In the genomic region with DNA sequence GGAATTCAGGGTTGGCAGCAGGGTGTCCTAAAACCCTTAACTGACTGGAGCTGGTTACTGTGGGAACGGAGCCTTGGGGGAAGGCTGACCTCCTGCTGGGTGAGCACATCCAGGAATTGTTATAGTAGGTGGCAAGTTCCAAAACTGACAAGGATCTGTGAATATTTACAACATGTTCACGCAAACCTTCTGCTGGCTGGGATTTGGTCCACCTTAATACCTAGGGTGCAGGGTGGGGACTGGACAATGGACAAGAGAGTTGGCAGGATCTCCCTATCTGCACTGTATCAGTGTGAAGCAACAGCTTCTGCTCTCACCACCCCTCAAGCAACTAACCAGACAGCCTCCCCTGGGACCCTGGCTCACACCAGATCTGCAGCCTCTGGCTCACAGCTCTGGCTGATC, we compare ENCODE assay signal across 17 mouse cellular contexts. TPM values are rescaled to one million over a fixed set of nuclear protein-coding genes. Genes with fewer than 3 reads are reported as not detected.
DNase-seq lines count a peak whose midpoint lies in the region; ATAC-seq lines count a peak whose summit lies in the region.
"Had no signal": no experiment of that assay in that cellular context is flagged by ENCODE, and none has a peak within 500 bp of the region (broad histone marks: within the 10 kb centered on the region; RNA-seq: fewer than 3 reads in every experiment).

No protein-coding gene starts in this region.

- no peak overlapping the region for H3K27ac ChIP-seq in kidney, embryonic 16.5 days (ENCODE audit: low read length)
- peak overlapping the region; percentile 28; the same call in 1 of the 2 replicates for H3K27ac ChIP-seq in kidney, embryonic 15.5 days
- H3K27ac ChIP-seq in forebrain, embryonic 12.5 days = no peak overlapping the region
- H3K27ac ChIP-seq: embryonic facial prominence, embryonic 13.5 days; kidney, postnatal 0 days had no signal

- ATAC-seq in kidney, embryonic 16.5 days (ENCODE audit: low FRiP score, low TSS enrichment) = no peak
- no peak for ATAC-seq in kidney, embryonic 15.5 days (replicated peaks; ENCODE audit: low FRiP score)
- no peak for ATAC-seq in forebrain, embryonic 12.5 days (ENCODE audit: low FRiP score)
- ATAC-seq: forebrain, embryonic 16.5 days had no signal

- H3K9me3 ChIP-seq in kidney, embryonic 16.5 days (ENCODE audit: low read length) = no peaks in the 10 kb centered on the region
- H3K9me3 ChIP-seq in kidney, embryonic 15.5 days (replicated peaks) = no peaks in the 10 kb centered on the region
- no peaks in the 10 kb centered on the region for H3K9me3 ChIP-seq in forebrain, embryonic 12.5 days
- H3K9me3 ChIP-seq: embryonic facial prominence, embryonic 13.5 days had no signal

- no peaks in the 10 kb centered on the region for H3K36me3 ChIP-seq in kidney, embryonic 16.5 days (ENCODE audit: insufficient read depth, low read length)
- no peaks in the 10 kb centered on the region for H3K36me3 ChIP-seq in kidney, embryonic 15.5 days
- H3K36me3 ChIP-seq in forebrain, embryonic 12.5 days (replicated peaks) = no peaks in the 10 kb centered on the region
- H3K36me3 ChIP-seq: embryonic facial prominence, embryonic 13.5 days had no signal

- WGBS in kidney, embryonic 16.5 days = 32% methylated on average over 2 of the region's 2 CpGs
- WGBS in kidney, embryonic 15.5 days = 28% methylated on average over 2 of the region's 2 CpGs
- WGBS in forebrain, embryonic 12.5 days = 15% methylated on average over 2 of the region's 2 CpGs

- peaks cover 7% of the 10 kb centered on the region for H3K4me1 ChIP-seq in kidney, embryonic 16.5 days (ENCODE audit: insufficient read depth, low read length)
- peaks cover 8% of the 10 kb centered on the region for H3K4me1 ChIP-seq in kidney, embryonic 15.5 days
- peaks cover 13% of the 10 kb centered on the region for H3K4me1 ChIP-seq in forebrain, embryonic 12.5 days

- H3K9ac ChIP-seq in kidney, embryonic 16.5 days (replicated peaks; ENCODE audit: low read length) = no peak overlapping the region
- H3K9ac ChIP-seq in kidney, embryonic 15.5 days = no peak overlapping the region
- no peak overlapping the region for H3K9ac ChIP-seq in forebrain, embryonic 12.5 days
- H3K9ac ChIP-seq: embryonic facial prominence, embryonic 13.5 days had no signal

- DNase-seq in kidney, adult 11 months = peak; percentile 64
- DNase-seq in R1 (ENCODE audit: low read depth, low spot score) = peak; percentile 33
- DNase-seq in gastrocnemius, postnatal 25 days = peak; percentile 48
- no peak for DNase-seq in layer of hippocampus, postnatal 10 days (ENCODE audit: low spot score in 2 of 2)
- DNase-seq: cerebellum, postnatal 25 days; liver; spleen, adult 18-20 months had no signal

- H3K4me2 ChIP-seq in kidney, embryonic 16.5 days (replicated peaks; ENCODE audit: low read depth, low read length) = no peak overlapping the region
- H3K4me2 ChIP-seq in kidney, embryonic 15.5 days = no peak overlapping the region
- no peak overlapping the region for H3K4me2 ChIP-seq in forebrain, embryonic 12.5 days
- H3K4me2 ChIP-seq: embryonic facial prominence, embryonic 13.5 days had no signal

- H3K4me3 ChIP-seq in kidney, embryonic 16.5 days (ENCODE audit: low read length) = no peak overlapping the region
- no peak overlapping the region for H3K4me3 ChIP-seq in kidney, embryonic 15.5 days (replicated peaks)
- no peak overlapping the region for H3K4me3 ChIP-seq in forebrain, embryonic 12.5 days (replicated peaks)
- H3K4me3 ChIP-seq: embryonic facial prominence, embryonic 13.5 days had no signal

- 0 out of 2 replicates have a peak, but pooled peaks cover 3% of the 10 kb centered on the region for H3K27me3 ChIP-seq in kidney, embryonic 16.5 days (ENCODE audit: insufficient read depth, low read length)
- peaks cover 8% of the 10 kb centered on the region; the same call in 1 of the 2 replicates for H3K27me3 ChIP-seq in kidney, embryonic 15.5 days
- peaks cover 13% of the 10 kb centered on the region for H3K27me3 ChIP-seq in forebrain, embryonic 12.5 days

RNA-seq across cellular contexts. Expression of a gene that starts 5.3 kb away (rescaled TPM):
- 27.0 and 28.1 TPM in 2 replicates for polyA plus RNA-seq in kidney, embryonic 16.5 days (2015; fragmentation: Nextera tagmentation; extraction: Ambion mirVana)
- 1 to 10 TPM; 3.6 to 8.0 TPM for total RNA-seq in gastrocnemius, postnatal 25 days (2021)
- 22.1 and 26.1 TPM in 2 replicates for polyA plus RNA-seq in kidney, embryonic 15.5 days (2015; fragmentation: Nextera tagmentation; extraction: Ambion mirVana)
- polyA plus RNA-seq in forebrain, embryonic 12.5 days (2016; fragmentation: Nextera tagmentation; extraction: Ambion mirVana) = 40.6 and 48.9 TPM in 2 replicates
- 10 to 100 TPM in 1 of 2 experiments, 1 to 10 TPM in 1; 9.0 to 10.4 TPM for total RNA-seq in layer of hippocampus, postnatal 10 days (2021)

RNA-seq across cellular contexts. Expression of a gene that starts 23.0 kb away (rescaled TPM):
- 2.1 and 2.3 TPM in 2 replicates for polyA plus RNA-seq in kidney, embryonic 16.5 days (2015; fragmentation: Nextera tagmentation; extraction: Ambion mirVana)
- under 1 TPM in 1 of 2 experiments, not detected in 1; 0.70 TPM for total RNA-seq in gastrocnemius, postnatal 25 days (2021)
- 0.78 and 1.6 TPM in 2 replicates for polyA plus RNA-seq in kidney, embryonic 15.5 days (2015; fragmentation: Nextera tagmentation; extraction: Ambion mirVana)
- 0.06 and 0.22 TPM in 2 replicates for polyA plus RNA-seq in forebrain, embryonic 12.5 days (2016; fragmentation: Nextera tagmentation; extraction: Ambion mirVana)
- under 1 TPM; 0.14 to 0.16 TPM for total RNA-seq in layer of hippocampus, postnatal 10 days (2021)
- polyA plus RNA-seq: embryonic facial prominence, embryonic 13.5 days had no signal

RNA-seq across cellular contexts. Expression of a gene that starts 49.8 kb away (rescaled TPM):
- polyA plus RNA-seq in kidney, embryonic 16.5 days (2015; fragmentation: Nextera tagmentation; extraction: Ambion mirVana) = 34.6 and 38.4 TPM in 2 replicates
- total RNA-seq in gastrocnemius, postnatal 25 days (2021) = under 1 TPM in 1 of 2 experiments, not detected in 1; 0.49 TPM
- 19.0 and 19.2 TPM in 2 replicates for polyA plus RNA-seq in kidney, embryonic 15.5 days (2015; fragmentation: Nextera tagmentation; extraction: Ambion mirVana)
- not detected in 2 replicates for polyA plus RNA-seq in forebrain, embryonic 12.5 days (2016; fragmentation: Nextera tagmentation; extraction: Ambion mirVana)
- total RNA-seq in layer of hippocampus, postnatal 10 days (2021) = not detected
- total RNA-seq: CH12.LX; left cerebral cortex, adult 8-10 months had no signal
- polyA plus RNA-seq: brain, embryonic 14.5 days; embryonic facial prominence, embryonic 13.5 days; forebrain, embryonic 16.5 days; heart, embryonic 16.5 days had no signal

Comparison
In these comparisons a context has a peak if more than half of its experiments do, and no peak if none do; other contexts are left out.
1. DNase-seq: peak in kidney, adult 11 months (single experiment), R1 (single experiment) and gastrocnemius, postnatal 25 days (single experiment); none in layer of hippocampus, postnatal 10 days (0 of 2).
2. RNA of a gene that starts 49.8 kb away (polyA plus RNA-seq): 34.6 to 38.4 TPM in kidney, embryonic 16.5 days and 19.0 to 19.2 TPM in kidney, embryonic 15.5 days; not detected in forebrain, embryonic 12.5 days; every median in the first group is over 10 times any median in the second.